Mouse (Mus musculus) bone marrow macrophage, adult 2 months (primary cell): ENCODE results near the gene Snapc2. TPM values are rescaled to one million over a fixed set of nuclear protein-coding genes. Genes with fewer than 3 reads are reported as not detected.
A peak's percentile ranks its signal among the peaks of the same experiment; 100 is the strongest.

Source experiments
- H3K27ac ChIP-seq: 2 replicates; pipeline ENCODE4 v1.5.1; 2012; ENCODE audit warnings: low read depth, low read length; ENCODE audit not compliant: insufficient read depth
- H3K4me1 ChIP-seq: 2 replicates; pipeline ENCODE4 v1.6.1; 2012; ENCODE audit warnings: low read length; ENCODE audit not compliant: control insufficient read depth, insufficient read depth
- H3K4me3 ChIP-seq: 2 replicates; pipeline ENCODE4 v1.5.1; 2012; ENCODE audit warnings: mild to moderate bottlenecking, low read length, moderate library complexity; ENCODE audit not compliant: insufficient read depth
- CTCF ChIP-seq: IDR thresholded peaks from 2 replicates; pipeline ENCODE4 v1.5.1; 2012; ENCODE audit warnings: low read depth, mild to moderate bottlenecking, low read length, moderate library complexity
- POLR2A ChIP-seq: IDR thresholded peaks from 2 replicates; pipeline ENCODE4 v1.6.1; 2012; ENCODE audit warnings: mild to moderate bottlenecking, low read depth, low read length, borderline replicate concordance
- polyA plus RNA-seq: library from polyadenylated mRNA; stranded (reverse); fragments of >200 nt; gene quantifications from 2 replicates; pipeline ENCODE4 v1.2.4, GENCODE M21; 2012; ENCODE audit not compliant: missing spikeins, insufficient read depth, insufficient read length

Snapc2 gene
- polyA plus RNA-seq, 1 experiment = 20.7 TPM

DNA sequence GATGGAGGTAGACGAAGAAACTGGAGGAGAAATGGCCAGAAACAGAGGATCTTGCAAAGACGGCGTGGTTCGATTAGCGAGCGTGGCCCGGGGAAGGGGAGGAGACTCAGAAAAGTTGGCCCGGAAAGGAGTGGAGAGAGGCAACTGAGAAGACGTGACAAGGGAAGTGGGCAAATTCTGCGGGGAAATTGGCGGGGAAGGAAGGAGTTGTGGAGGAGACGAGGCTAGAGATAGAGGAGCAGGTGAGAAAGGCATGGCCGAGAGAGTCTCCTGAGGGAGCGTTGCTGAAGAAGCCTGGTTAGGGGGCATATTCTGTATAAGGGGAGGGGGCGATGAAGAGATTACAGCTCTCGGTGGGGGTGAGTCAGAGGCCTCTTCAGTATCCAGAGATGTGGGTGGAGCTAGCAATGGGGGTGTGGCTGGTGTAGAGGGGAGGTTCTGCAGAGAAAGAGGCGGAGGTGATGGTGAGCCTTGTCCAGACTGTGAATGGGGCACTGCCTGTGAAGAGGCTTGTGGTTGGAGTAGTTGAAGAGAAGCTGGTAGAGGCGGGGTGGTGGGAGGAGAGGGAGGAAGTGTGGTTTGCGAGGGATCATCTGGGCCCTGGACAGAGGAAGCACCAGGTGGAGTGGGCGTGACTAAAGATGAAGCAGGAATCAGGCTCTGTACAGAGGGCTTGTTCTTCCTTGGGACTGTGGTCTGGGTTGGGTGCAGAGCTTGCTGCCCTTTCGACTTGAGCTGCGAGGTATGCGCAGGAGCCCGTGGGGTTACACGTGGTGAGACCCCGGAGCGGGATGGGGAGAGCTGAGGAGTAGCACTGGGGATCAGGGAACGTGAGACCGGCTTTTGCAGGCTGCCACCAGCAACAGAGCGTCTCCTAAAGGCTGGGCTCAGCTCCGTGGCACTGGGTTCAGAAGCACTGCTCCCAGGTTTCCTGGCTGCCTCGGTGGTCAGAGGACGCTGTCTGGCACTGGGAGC is 38.6 kb upstream of the Snapc2 start:
- Histone ChIP-seq H3K27ac (no peak overlapping the region; the same call in 1 of the 2 replicates), H3K4me3 (peak overlapping the region; percentile 54), H3K4me1 (peaks cover 7% of the 10 kb centered on the region; the same call in 1 of the 2 replicates)
- no peak for TF ChIP-seq POLR2A
- no peak for TF ChIP-seq CTCF

DNA sequence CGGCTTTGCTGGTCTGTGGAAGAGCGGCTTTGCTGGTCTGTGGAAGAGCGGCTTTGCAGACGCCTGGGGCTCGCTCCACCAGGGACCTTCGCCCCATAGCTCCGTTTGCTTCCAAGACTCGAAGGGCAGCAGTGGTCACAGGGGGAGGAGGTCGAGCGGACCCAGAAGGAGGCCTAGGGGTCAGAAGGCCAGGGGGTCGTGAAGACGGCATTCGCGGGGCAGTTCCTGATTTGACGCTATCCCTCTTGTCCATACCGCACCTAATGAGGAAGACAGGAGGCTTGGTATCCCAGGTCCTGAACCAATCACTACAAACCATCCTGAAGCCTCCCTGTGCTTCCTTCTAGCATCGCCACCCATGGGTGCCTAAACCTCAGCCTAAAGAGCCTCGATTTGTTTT is 36.6 kb upstream of the Snapc2 start:
- H3K4me3 ChIP-seq = no peak overlapping the region

DNA sequence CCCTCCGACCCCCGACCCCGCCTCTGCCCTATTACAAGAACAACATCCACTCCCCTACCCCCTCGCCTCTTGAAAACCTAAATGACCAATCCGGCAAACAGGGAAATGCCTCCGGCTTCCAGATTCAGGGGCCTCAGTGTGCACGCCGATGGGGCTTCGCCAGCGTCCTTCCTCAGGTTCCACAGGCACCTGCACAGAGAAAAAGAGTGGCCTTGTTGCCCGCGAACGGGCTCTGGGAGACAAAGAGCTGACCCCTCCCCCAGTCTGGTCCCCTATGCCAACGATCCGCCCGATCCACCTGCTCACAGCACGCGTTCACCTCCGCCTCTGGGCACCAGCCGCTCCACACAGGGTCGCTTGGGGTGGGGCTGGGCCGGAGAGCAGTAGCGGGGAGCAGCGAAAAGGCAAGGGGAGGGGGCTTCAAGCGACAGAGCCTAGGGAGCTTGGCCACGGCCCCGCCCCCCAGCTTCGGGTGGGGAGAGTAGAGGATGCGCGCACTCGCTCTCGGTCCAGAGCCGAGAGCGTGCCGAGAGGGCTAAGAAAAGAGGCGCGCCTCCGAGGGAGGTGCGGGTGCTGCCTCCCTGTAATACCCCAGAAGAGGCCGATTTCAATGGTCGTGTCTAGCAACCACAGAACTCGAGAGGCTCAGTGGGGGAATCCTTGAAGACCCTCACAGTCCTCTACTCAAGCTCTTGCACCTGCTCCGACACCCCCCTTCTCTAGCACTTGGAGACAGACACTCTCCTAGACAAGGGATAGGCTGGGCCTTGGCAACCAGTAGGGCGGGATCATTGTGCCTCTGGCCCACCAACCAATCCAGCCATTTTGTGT is 35.9 kb upstream of the Snapc2 start, which contains the start of gene Prr36:
Prr36 (minus strand) TSS at position 669 of the 831 bp plus-strand sequence.
- Histone ChIP-seq H3K27ac (no peak within 1 kb of the TSS), H3K4me1 (peaks cover 7% of the 10 kb centered on the region; the same call in 1 of the 2 replicates), H3K4me3 (peak within 1 kb of the TSS; percentile 20)
- TF ChIP-seq CTCF = no peak
- TF ChIP-seq POLR2A = no peak

More for the DNA sequence above, 36.6 kb upstream of the Snapc2 start:
- peaks cover 7% of the 10 kb centered on the region; the same call in 1 of the 2 replicates for H3K4me1 ChIP-seq
- no peak overlapping the region for H3K27ac ChIP-seq
- no peak for TF ChIP-seq POLR2A
- no peak for TF ChIP-seq CTCF

DNA sequence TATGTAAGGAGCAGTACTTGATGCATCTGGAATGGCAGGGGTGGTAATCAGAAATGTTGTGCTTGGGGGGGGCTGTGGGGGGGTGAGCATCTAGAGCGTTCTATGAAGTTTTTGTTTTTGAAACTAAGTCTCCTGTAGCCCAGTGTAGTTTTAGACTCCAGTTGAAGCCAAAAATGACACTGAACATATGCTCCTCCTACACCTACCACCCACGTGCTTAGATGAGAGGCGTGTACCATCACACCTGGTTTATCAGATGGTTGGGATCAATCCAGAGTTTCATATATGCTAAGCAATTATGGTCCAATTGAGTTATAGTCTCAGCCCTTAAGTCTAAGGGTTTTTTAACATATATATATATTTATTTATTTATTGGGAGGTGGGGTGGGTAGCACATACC is 33.3 kb upstream of the Snapc2 start:
- TF ChIP-seq CTCF (no peak), POLR2A (no peak)
- no peak overlapping the region for H3K4me3 ChIP-seq
- H3K27ac ChIP-seq = no peak overlapping the region
- 0 out of 2 replicates have a peak, but pooled peaks cover 3% of the 10 kb centered on the region for H3K4me1 ChIP-seq

DNA sequence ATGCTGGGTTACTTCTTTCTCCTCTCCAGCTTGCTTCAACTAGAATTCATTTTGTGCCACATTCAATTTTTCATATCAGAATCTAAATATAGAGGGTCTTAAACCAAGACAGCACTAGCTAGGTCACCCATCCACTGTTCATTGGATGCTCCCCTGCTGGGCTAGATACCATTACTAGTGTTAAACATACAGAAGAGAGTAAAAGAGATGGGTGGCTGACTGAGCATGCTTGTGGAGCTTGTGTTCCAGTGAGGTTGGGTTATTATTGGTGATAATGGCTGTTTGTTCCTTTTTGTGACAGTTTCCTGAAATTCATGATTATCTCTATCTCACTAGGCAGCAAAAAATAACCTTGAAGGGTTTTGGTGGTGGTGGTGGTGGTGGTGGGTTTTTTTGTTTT is 30.8 kb upstream of the Snapc2 start:
- Histone ChIP-seq H3K4me3 (no peak overlapping the region), H3K27ac (no peak overlapping the region), H3K4me1 (no peaks in the 10 kb centered on the region)
- TF ChIP-seq POLR2A (no peak), CTCF (no peak)

DNA sequence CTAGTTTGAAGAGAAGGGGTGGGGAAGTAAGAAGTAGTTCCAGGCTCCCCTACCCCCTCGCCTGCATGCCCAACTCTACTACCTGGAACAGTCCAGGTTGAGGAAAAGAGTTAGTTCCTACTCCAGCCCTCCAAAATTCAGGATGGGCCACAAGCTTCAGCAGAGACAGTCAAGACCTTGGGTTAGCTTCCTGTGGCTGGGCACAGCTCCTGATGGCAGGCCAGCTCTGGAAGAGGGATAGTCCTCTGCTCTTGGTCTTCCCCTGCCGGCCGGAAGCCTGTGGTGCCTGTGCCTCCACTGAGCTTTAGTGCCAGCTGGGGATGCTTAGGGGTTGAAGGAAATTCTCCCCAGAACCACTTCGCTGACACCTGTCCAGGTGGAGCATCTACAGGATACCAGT is 26.6 kb upstream of the Snapc2 start:
- no peak for TF ChIP-seq POLR2A
- no peak for TF ChIP-seq CTCF
- no peaks in the 10 kb centered on the region for H3K4me1 ChIP-seq
- H3K4me3 ChIP-seq = no peak overlapping the region
- H3K27ac ChIP-seq = no peak overlapping the region

DNA sequence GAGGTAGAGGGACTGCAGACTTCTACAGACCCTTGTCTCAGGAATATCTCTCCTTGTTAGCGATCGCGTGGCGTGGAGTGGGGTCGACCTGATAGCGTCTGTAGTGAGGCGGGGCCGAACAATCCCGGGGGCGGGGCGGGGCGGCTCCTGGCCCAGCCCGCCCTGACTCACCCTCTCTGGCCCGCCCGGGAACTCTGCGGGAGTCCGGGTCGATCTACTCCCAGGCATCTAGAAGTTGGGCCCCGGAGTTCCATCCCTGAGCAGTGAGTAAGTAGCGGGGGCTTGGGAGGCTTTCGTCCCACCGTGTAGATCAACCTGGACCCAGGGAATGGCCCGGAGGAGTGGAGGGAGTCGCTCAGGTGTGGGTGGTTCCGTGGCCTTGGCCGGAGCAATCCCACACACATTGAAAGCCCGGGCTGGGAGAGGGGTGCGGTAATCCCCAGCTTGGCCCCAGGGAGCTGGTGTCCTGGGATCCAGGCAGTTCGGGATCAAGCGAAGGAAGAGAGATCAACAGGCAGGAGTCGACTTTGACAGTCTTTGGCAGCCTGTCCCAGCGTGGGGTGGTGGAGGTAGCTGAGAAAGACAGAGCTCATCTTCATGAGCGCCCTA is 26.0 kb upstream of the Snapc2 start, which contains the start of gene Lrrc8e:
Lrrc8e (plus strand) TSS at position 89 of the 609 bp plus-strand sequence.
- Histone ChIP-seq H3K4me3 (no peak within 1 kb of the TSS), H3K27ac (no peak within 1 kb of the TSS), H3K4me1 (no peaks in the 10 kb centered on the region)
- TF ChIP-seq CTCF = no peak
- TF ChIP-seq POLR2A = no peak

DNA sequence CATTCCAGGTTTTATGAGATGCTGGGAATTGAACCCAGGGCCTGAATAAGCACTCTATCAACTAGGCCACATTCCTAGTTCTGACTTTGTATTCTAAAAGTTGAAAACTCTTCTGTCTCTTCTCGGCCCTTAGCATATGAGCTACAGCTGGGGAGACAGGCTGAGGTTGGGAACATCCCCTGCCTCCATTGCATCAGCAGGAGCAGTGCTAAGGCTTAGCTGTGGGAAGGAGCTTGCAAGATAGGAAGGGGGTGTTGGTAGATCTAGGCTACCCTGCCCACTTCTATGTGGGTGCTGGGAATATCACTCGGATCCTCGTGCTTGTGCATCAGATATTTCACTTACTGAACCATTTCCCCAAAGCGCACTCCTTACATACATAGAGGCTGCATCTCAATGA is 25.0 kb upstream of the Snapc2 start:
- TF ChIP-seq CTCF (no peak), POLR2A (no peak)
- H3K4me1 ChIP-seq = no peaks in the 10 kb centered on the region
- H3K27ac ChIP-seq = no peak overlapping the region
- H3K4me3 ChIP-seq = no peak overlapping the region

DNA sequence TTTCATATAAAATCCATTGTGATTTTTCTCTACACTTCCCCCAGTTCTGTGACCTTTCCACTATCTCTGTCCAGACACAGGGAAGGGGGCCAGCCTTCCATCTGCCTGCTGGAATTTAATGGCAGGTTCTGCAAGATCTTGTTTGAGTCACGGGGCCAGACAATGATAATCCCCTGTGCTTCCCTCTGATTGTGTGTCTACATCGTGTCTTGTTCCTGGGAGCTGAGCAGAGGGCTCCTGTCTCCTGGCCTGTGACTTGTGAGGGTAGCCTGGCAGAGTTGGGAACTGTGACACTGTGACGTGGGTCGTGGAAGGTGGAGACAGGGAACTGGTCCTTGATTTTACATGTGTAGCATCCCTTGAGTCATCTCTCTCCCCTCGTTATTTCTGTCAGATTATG is 23.1 kb upstream of the Snapc2 start:
- H3K4me3 ChIP-seq = no peak overlapping the region
- TF ChIP-seq CTCF (no peak), POLR2A (no peak)
- no peaks in the 10 kb centered on the region for H3K4me1 ChIP-seq

More for the DNA sequence above, 23.1 kb upstream of the Snapc2 start:
- H3K27ac ChIP-seq = no peak overlapping the region
